ENCODE assay signal across 8 mouse cellular contexts in genomic region chr6:13413768-13414167, GRCm38 (mm10).
DNase-seq lines count a peak whose midpoint lies in the region; ATAC-seq lines count a peak whose summit lies in the region.

No protein-coding gene starts in this region.

- H3K9ac ChIP-seq in neural tube, embryonic 12.5 days: no peak overlapping the region
- no peak overlapping the region for H3K9ac ChIP-seq in neural tube, embryonic 15.5 days (replicated peaks)
- no peak overlapping the region for H3K9ac ChIP-seq in intestine, embryonic 15.5 days

- H3K27ac ChIP-seq in neural tube, embryonic 12.5 days: no peak overlapping the region
- H3K27ac ChIP-seq in neural tube, embryonic 15.5 days (replicated peaks): no peak overlapping the region
- no peak overlapping the region for H3K27ac ChIP-seq in intestine, embryonic 15.5 days

- H3K27me3 ChIP-seq in neural tube, embryonic 12.5 days (replicated peaks): no peaks in the 10 kb centered on the region
- H3K27me3 ChIP-seq in neural tube, embryonic 15.5 days (replicated peaks): no peaks in the 10 kb centered on the region
- H3K27me3 ChIP-seq in intestine, embryonic 15.5 days (replicated peaks): no peaks in the 10 kb centered on the region

- peak; percentile 1 to 32 for DNase-seq in heart, postnatal 10 days
- DNase-seq in heart, adult 9 months (ENCODE audit: low spot score in 2 of 2): no peak
- peak; percentile 20 to 62 for DNase-seq in cerebellum, postnatal 25 days
- DNase-seq in lung, postnatal 36 days: peak; percentile 6
- no peak for DNase-seq in frontal cortex, postnatal 25 days (ENCODE audit: low spot score in 2 of 2)

- H3K9me3 ChIP-seq in neural tube, embryonic 12.5 days: no peaks in the 10 kb centered on the region
- H3K9me3 ChIP-seq in neural tube, embryonic 15.5 days (replicated peaks): no peaks in the 10 kb centered on the region
- no peaks in the 10 kb centered on the region for H3K9me3 ChIP-seq in intestine, embryonic 15.5 days

- intact Hi-C loops in heart, postnatal 10 days (cut with DNase I): loop anchor here (5.0 kb wide), 2 partner anchors 794 to 1089 kb away; no protein-coding TSS in a partner anchor

- peak; percentile 53; the same call in 1 of the 2 replicates for ATAC-seq in neural tube, embryonic 12.5 days (ENCODE audit: low FRiP score, low read depth)
- no peak for ATAC-seq in neural tube, embryonic 15.5 days (ENCODE audit: low FRiP score)
- no peak for ATAC-seq in intestine, embryonic 15.5 days

- no peak overlapping the region for H3K4me3 ChIP-seq in neural tube, embryonic 12.5 days
- H3K4me3 ChIP-seq in neural tube, embryonic 15.5 days (replicated peaks): no peak overlapping the region
- H3K4me3 ChIP-seq in intestine, embryonic 15.5 days (replicated peaks): no peak overlapping the region

- H3K4me1 ChIP-seq in neural tube, embryonic 12.5 days: no peaks in the 10 kb centered on the region
- H3K4me1 ChIP-seq in neural tube, embryonic 15.5 days: no peaks in the 10 kb centered on the region
- H3K4me1 ChIP-seq in intestine, embryonic 15.5 days (replicated peaks): no peaks in the 10 kb centered on the region

- no peak overlapping the region for H3K4me2 ChIP-seq in neural tube, embryonic 12.5 days (replicated peaks)
- no peak overlapping the region for H3K4me2 ChIP-seq in neural tube, embryonic 15.5 days
- H3K4me2 ChIP-seq in intestine, embryonic 15.5 days (replicated peaks): no peak overlapping the region

- H3K36me3 ChIP-seq in neural tube, embryonic 12.5 days: no peaks in the 10 kb centered on the region
- no peaks in the 10 kb centered on the region for H3K36me3 ChIP-seq in neural tube, embryonic 15.5 days
- no peaks in the 10 kb centered on the region for H3K36me3 ChIP-seq in intestine, embryonic 15.5 days

Comparison
In these comparisons a context has a peak if more than half of its experiments do, and no peak if none do; other contexts are left out.
1. DNase-seq: peak in heart, postnatal 10 days (2 of 2), cerebellum, postnatal 25 days (2 of 2) and lung, postnatal 36 days (single experiment); none in heart, adult 9 months (0 of 2) and frontal cortex, postnatal 25 days (0 of 2).